Mouse (Mus musculus) hindbrain, embryonic 14.5 days (tissue): ENCODE measurements at regions not wholly inside any gene's neighbourhood (a gene's known extent, or its start where the extent isn't known, plus 50 kb on each side); places are given as distances from the start of the nearest gene placed in this dataset.

Source experiments
- ATAC-seq: fragments of 200-750 bp; cut with Nextera tagmentation; 2 replicates; pipeline ENCODE4 v1.8.0; 2017; ENCODE audit warnings: moderate number of reproducible peaks, mild to moderate bottlenecking, moderate TSS enrichment, moderate library complexity; ENCODE audit not compliant: low FRiP score
- DNase-seq: peaks from one replicate; pipeline ENCODE4 v3.0.0-alpha.2; 2015; ENCODE audit warnings: low spot score
- H3K27ac ChIP-seq: fragments of 300-500 bp; sonication (generic); 2 replicates; pipeline ENCODE4 v1.5.1; 2014; ENCODE audit warnings: mild to moderate bottlenecking, moderate library complexity
- H3K27me3 ChIP-seq: fragments of 300-500 bp; sonication (generic); 2 replicates; pipeline ENCODE4 v1.6.1; 2014; ENCODE audit warnings: mild to moderate bottlenecking, low read length, mixed read lengths; ENCODE audit not compliant: control insufficient read depth, insufficient read depth
- H3K36me3 ChIP-seq: fragments of 300-500 bp; sonication (generic); replicated peaks from 2 replicates; pipeline ENCODE4 v1.6.1; 2014; ENCODE audit not compliant: control insufficient read depth, insufficient read depth
- H3K4me1 ChIP-seq: fragments of 300-500 bp; sonication (generic); replicated peaks from 2 replicates; pipeline ENCODE4 v1.6.1; 2014; ENCODE audit warnings: antibody characterized with exemption, low read length, mixed read lengths; ENCODE audit not compliant: control insufficient read depth, insufficient read depth
- H3K4me2 ChIP-seq: fragments of 300-500 bp; sonication (generic); replicated peaks from 2 replicates; pipeline ENCODE4 v1.6.1; 2014; ENCODE audit warnings: mild to moderate bottlenecking, moderate library complexity
- H3K4me3 ChIP-seq: fragments of 300-500 bp; sonication (generic); replicated peaks from 2 replicates; pipeline ENCODE4 v1.5.1; 2014; ENCODE audit warnings: mild to moderate bottlenecking, low read length
- H3K9ac ChIP-seq: fragments of 300-500 bp; sonication (generic); 2 replicates; pipeline ENCODE4 v1.6.1; 2014
- H3K9me3 ChIP-seq: fragments of 300-500 bp; sonication (generic); 2 replicates; pipeline ENCODE4 v1.6.1; 2016; ENCODE audit warnings: low read length; ENCODE audit not compliant: control insufficient read depth
- WGBS: fragments of 180-500 bp; shearing (Covaris S2); extraction: QIAGEN DNeasy Blood & Tissue Kit; methylation state at CpG from one replicate; pipeline ENCODE4 v1.1.7; 2014; 5-methylcytosine and 5-hydroxymethylcytosine counted together

DNA sequence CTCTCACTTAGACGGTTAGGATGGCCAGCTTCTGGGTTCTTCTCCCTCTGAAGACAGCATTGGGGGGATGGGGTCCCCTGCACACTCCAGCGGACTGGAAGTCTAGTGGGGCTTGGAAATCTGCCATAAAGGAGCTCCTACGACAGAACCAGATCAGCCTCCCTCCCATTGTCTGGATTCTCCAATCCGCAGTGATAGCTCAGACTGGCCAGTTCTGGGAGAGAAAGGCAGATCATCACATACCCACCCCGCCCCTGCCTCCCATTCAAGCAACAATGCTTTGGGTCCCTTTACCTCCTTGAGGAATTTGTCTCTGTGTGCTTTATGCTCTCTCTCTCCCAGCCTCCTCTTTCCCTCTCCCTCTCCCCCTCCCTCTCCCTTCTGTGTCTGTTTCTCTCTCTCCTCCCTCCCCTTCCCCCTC lies 292.5 kb downstream of the Pdcd6ip start:
- H3K27ac ChIP-seq: no peak overlapping the region
- no peaks in the 10 kb centered on the region for H3K36me3 ChIP-seq
- H3K4me1 ChIP-seq: no peaks in the 10 kb centered on the region
- H3K9me3 ChIP-seq: no peaks in the 10 kb centered on the region
- H3K27me3 ChIP-seq: no peaks in the 10 kb centered on the region
- DNase-seq (no peak), ATAC-seq (peak; percentile 46; the same call in 1 of the 2 replicates)
- H3K9ac ChIP-seq: no peak overlapping the region
- no peak overlapping the region for H3K4me3 ChIP-seq
- no peak overlapping the region for H3K4me2 ChIP-seq
- WGBS: 16% methylated on average over 5 of the region's 5 CpGs

GRCm38 (mm10) chr9:113414690-113415089 lies 293.4 kb downstream of the Pdcd6ip start:
- no peaks in the 10 kb centered on the region for H3K9me3 ChIP-seq
- no peak overlapping the region for H3K27ac ChIP-seq
- no peak for DNase-seq
- no peaks in the 10 kb centered on the region for H3K27me3 ChIP-seq
- no peaks in the 10 kb centered on the region for H3K36me3 ChIP-seq
- H3K4me2 ChIP-seq: no peak overlapping the region
- no peaks in the 10 kb centered on the region for H3K4me1 ChIP-seq
- no peak overlapping the region for H3K9ac ChIP-seq
- no peak for ATAC-seq
- H3K4me3 ChIP-seq: no peak overlapping the region
- 80% methylated on average over 1 of the region's 1 CpGs for WGBS

- Histone ChIP-seq H3K36me3 (no peaks in the 10 kb centered on the region), H3K27ac (no peak overlapping the region), H3K4me3 (no peak overlapping the region), H3K27me3 (no peaks in the 10 kb centered on the region), H3K4me1 (no peaks in the 10 kb centered on the region), H3K4me2 (no peak overlapping the region), H3K9me3 (no peaks in the 10 kb centered on the region), H3K9ac (no peak overlapping the region)
- no peak for DNase-seq
- 70% methylated on average over 3 of the region's 3 CpGs for WGBS
- ATAC-seq: no peak
Measured at GRCm38 (mm10) chr9:113413851-113414250, 294.2 kb downstream of the Pdcd6ip start.

DNA sequence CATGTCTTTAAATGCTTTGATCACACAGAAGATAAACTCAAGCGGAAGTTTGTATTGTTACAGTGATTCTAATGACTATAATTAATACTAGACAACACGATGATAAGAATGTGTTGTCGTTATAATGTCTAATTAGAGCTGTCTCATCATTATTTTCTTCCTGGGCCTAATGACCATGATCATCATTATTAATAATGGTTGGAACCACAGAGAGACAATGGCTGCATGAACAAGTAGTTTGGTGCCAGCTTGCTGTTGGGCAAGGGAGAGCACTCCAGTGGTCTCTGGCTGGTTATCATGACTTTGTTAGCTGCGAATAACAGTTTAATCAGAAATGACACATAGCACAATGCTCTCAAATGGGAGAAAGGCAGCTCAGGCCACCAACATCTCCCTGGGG lies 296.4 kb downstream of the Pdcd6ip start:
- H3K27me3 ChIP-seq: no peaks in the 10 kb centered on the region
- no peak overlapping the region for H3K4me2 ChIP-seq
- ATAC-seq: no peak
- no peak overlapping the region for H3K9ac ChIP-seq
- 67% methylated on average over 4 of the region's 4 CpGs for WGBS
- H3K4me3 ChIP-seq: no peak overlapping the region
- no peaks in the 10 kb centered on the region for H3K4me1 ChIP-seq
- H3K9me3 ChIP-seq: no peaks in the 10 kb centered on the region
- DNase-seq: no peak
- H3K36me3 ChIP-seq: no peaks in the 10 kb centered on the region
- H3K27ac ChIP-seq: no peak overlapping the region

DNA sequence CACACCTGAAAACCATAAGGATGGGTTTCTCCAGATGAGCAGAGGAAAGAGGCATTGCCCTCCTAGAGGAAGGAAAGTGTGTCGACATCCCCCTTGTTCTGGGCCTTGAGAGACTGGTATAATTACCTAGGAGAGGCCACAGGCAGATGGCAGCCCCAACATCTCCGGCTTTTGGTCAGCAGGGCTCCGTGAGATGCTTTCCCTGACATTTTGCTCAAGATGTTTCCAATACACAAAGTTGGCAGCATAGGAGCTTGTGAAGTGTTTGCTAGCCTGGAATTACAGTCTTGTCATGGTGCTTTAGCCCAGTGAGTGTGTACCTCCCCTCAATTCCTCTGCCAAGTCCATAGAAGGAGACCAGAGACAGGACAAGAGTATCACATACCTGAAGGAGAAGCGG lies 299.5 kb downstream of the Pdcd6ip start:
- Histone ChIP-seq H3K27me3 (no peaks in the 10 kb centered on the region), H3K9me3 (no peaks in the 10 kb centered on the region), H3K27ac (no peak overlapping the region), H3K4me2 (no peak overlapping the region), H3K9ac (no peak overlapping the region), H3K4me3 (no peak overlapping the region), H3K36me3 (no peaks in the 10 kb centered on the region), H3K4me1 (no peaks in the 10 kb centered on the region)
- no peak for ATAC-seq
- WGBS: 88% methylated on average over 4 of the region's 4 CpGs
- no peak for DNase-seq

DNA sequence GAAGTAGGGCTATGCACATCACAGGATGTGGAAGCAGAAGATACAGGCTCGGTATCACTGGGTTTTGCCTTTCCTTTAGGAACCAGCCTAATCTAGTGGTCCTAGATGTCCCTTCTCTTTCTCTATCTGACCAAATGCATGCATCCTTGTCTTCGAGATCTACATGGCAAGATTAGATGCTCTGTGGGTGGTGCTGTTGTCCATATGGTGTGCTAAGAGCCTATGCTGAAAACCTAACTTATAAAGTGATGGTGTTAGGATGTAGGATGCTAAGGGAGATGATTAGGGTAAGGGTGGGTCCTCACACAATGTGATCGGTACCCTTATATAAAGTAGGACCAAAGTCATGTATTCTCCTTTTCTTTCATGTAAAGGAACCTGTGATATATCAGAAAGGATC lies 313.7 kb downstream of the Pdcd6ip start:
- WGBS: 89% methylated on average over 3 of the region's 3 CpGs
- Histone ChIP-seq H3K27ac (no peak overlapping the region), H3K9me3 (no peaks in the 10 kb centered on the region), H3K36me3 (no peaks in the 10 kb centered on the region), H3K27me3 (no peaks in the 10 kb centered on the region), H3K4me1 (no peaks in the 10 kb centered on the region), H3K9ac (no peak overlapping the region), H3K4me2 (no peak overlapping the region), H3K4me3 (no peak overlapping the region)
- ATAC-seq (no peak), DNase-seq (no peak)

- Histone ChIP-seq H3K9ac (no peak overlapping the region), H3K27me3 (no peaks in the 10 kb centered on the region), H3K36me3 (no peaks in the 10 kb centered on the region), H3K4me2 (no peak overlapping the region), H3K4me3 (no peak overlapping the region), H3K4me1 (no peaks in the 10 kb centered on the region), H3K9me3 (no peaks in the 10 kb centered on the region), H3K27ac (no peak overlapping the region)
- no peak for ATAC-seq
- DNase-seq: no peak
- 74% methylated on average over 12 of the region's 12 CpGs for WGBS
Measured at GRCm38 (mm10) chr9:113387356-113387755, 320.7 kb downstream of the Pdcd6ip start.

DNA sequence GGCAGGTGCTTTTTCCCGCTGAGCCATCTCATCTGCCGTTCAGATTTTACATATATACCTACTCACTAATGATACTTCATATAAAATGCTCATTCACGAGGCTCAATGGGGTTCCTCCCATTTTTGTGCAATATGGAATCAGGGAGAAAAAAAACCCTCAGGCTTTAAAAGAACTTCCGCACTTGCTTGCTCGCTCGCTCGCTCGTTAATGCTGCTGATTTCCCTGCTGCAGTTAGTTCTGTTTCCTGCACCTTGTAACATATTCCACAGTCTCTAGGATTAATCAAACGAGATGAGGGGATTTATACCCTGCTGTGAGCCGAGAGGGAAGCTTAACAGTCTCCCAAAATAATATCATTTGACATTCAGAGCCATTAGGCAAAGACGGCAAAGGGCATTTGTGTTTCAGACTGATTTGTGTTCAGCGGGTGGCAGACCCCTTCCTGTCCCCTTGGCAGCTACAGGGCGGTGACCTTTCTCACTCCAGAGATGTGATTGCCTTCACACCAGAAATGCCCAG lies 326.4 kb downstream of the Pdcd6ip start:
- peaks cover 19% of the 10 kb centered on the region for H3K4me1 ChIP-seq
- no peak overlapping the region for H3K4me3 ChIP-seq
- H3K9ac ChIP-seq: peak overlapping the region; percentile 40
- no peaks in the 10 kb centered on the region for H3K36me3 ChIP-seq
- ATAC-seq: no peak
- H3K4me2 ChIP-seq: peak overlapping the region; percentile 35
- 32% methylated on average over 13 of the region's 13 CpGs for WGBS
- no peak for DNase-seq
- peak overlapping the region; percentile 75 for H3K27ac ChIP-seq
- no peaks in the 10 kb centered on the region for H3K27me3 ChIP-seq
- no peaks in the 10 kb centered on the region for H3K9me3 ChIP-seq

DNA sequence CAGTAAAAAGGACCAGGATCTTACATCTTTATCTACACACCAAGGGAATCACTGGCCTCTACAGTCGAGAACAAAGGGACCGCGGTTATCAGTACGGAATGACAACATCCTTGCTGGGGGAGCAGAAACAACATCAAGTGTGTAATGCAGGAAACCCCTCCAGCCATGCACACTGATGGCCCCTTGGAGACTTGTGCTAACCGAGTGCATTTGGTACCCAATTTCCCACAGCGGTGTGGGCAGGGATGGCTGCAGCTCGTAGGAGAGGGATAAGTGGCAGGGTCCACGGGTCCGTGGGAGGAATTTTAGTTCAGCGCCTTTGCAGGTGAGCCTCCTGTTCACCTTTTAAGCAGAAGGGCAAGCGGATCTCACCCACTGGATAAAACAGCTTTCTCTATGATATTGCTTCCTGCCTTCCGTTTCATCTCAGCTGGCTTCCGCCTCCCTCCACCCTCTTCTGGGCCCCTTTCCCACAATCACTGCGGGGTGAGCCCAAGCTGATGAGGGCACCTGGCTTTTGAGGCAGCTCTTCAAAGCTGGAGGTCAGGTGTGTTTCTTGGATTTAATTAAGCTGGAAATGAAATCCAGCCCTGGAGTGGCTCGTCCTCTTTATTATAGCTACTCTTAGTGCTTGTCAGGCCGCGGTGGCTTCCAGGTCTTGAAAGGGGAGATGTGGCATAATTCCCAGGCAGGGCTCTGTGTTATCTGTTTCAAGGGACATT lies 327.5 kb downstream of the Pdcd6ip start:
- peaks cover 19% of the 10 kb centered on the region for H3K4me1 ChIP-seq
- no peak overlapping the region for H3K4me3 ChIP-seq
- no peaks in the 10 kb centered on the region for H3K36me3 ChIP-seq
- no peak overlapping the region for H3K4me2 ChIP-seq
- DNase-seq: no peak
- H3K27me3 ChIP-seq: no peaks in the 10 kb centered on the region
- no peak for ATAC-seq
- no peaks in the 10 kb centered on the region for H3K9me3 ChIP-seq
- H3K9ac ChIP-seq: 0 out of 2 replicates have a peak overlapping the region, but pooled peaks have one; percentile 28
- 48% methylated on average over 17 of the region's 17 CpGs for WGBS
- H3K27ac ChIP-seq: peak overlapping the region; percentile 68
